Mouse (Mus musculus) central nervous system, embryonic 14 days (tissue): ENCODE data around the gene Abhd11. TPM values are rescaled to one million over a fixed set of nuclear protein-coding genes. Genes with fewer than 3 reads are reported as not detected.

Experiments used
- polyA plus RNA-seq: library from polyadenylated mRNA; depleted of rRNA; stranded (reverse); fragments of >200 nt; gene quantifications from 2 replicates; pipeline ENCODE4 v1.2.3, GENCODE M21; 2012; rRNA removed

The Abhd11 gene
- polyA plus RNA-seq, result 79.0 and 84.1 TPM in 2 replicates

DNA sequence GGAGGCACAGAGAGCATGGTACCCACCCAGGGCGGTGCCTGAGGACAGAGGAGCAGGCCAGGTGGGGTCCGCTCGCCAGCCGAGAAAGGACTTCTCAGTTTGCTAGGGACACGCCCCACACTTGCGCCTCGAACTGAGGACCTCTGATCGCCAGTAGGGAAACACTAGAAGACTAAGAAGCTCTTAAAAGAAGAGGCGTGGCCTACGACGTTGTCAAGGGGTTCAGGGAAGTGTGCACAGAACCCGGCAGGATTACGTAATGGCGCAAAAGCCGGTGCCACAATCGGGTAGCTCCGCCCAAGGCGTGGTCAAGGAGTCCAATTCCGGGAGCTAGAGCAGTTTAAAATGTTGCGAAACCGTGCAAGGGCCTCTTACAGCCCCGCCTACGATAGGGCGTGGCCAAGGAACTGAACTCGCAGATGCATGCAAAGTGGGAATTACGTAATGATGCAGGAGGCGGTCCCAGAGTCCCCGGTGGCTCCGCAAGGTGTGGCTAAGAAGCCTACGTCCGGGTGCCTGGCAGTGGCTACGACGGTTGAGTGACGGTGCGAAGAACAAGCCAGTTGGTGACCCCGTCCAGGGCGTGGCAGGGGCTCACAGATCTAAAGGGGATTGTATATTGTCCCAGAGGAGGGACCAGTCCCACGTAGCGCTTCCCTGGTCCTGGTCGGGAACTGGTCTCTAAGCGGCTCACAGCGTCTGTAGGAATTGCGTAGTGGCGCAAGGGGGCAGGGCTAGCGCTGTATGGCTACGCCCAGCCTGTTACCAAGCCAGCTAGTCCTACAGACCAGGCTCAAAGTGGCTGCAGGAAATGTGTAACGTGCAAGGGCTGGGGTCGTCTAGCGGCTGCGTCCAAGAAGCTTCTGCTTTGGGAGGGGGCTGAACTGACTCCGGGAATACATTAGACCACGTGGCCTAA lies at the start of gene Abhd11:
Gene Abhd11, plus strand, starts transcription at position 482 of the 919 bp plus-strand sequence.

DNA sequence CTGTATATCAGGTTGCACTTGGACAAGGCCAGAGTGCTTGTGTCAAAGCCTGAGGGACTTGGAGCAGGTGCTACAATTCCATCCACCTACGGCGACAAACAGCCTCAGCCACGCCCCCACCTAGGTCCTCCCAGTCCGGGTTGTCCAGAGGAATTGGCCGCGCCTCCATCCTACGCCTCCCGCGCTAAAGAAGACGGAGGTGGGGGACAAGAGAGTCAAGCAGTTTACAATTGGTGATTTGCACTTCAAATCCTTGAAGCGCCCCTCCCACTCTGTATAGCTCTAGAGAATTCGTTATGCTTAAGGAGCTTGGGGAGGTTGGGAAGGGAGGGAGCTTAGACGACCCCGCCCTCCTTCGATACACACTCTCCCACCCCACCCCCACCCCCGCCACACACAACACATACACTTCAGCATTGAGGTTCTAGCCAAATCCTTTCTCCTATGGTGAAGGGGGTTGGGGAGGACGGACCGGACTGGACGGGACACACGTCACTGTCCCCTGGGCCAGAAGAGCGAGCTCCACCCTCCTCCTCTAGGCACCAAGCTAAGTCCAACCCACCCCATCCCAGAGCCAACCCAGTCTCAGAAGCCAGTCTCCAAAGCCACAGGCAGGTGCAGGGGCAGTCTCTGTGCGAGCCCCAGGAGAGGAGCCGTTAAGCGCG lies 23.2 kb upstream of the Abhd11 start, which contains the start of gene Cldn3:
Gene Cldn3, plus strand, starts transcription at position 582 of the 665 bp plus-strand sequence.

DNA sequence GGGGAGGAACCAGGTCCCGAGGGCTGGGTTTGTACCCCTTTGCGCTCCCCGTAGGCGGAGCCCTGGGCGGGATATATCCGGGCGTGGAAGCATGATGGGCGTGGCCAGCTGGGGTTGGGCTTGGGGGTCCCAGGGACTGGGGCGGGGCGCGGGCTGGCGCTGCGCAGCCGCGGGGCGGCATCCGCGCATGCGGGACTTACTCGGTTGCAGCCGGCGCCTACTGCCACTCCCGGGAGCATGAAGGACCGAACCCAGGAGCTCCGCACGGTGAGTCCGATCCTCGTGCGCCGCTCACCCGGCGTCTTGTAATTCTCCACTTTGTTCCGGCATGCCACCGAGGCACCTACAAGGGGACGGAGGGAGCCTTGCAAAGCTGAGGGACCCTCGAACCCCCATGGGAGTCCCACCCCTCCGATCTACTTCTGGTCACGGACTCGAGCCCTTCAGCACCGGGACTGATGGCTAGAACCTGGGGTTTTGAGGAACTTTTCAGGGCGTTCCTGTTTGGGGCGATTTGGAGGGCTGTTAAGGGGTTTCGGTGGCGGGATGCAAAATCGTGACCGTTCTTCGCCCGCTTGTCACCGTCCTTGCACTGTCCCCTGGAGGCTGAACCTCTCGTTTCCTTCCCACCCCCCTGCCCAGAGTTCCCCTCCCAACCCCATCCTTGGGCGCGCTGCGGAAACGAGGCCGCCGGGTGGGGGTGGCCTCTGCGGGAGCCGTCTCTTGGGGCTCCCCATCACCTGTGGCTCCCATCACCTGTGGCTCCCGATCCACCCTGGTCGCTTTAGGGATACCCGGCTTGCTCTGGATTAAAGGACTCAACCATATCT lies 14.6 kb downstream of the Abhd11 start, which contains the start of gene Stx1a:
Gene Stx1a, plus strand, starts transcription at position 139 of the 830 bp plus-strand sequence.

Other genes with a start within 250 kb of the Abhd11 start
- gene Tmem270, start 102.4 kb upstream of the Abhd11 start, polyA plus RNA-seq, result not detected in 2 replicates
- 0.18 and 0.26 TPM in 2 replicates for gene Cldn13, start 93.6 kb upstream of the Abhd11 start, polyA plus RNA-seq
- 8.2 and 8.5 TPM in 2 replicates for gene Mettl27, start 76.8 kb upstream of the Abhd11 start, polyA plus RNA-seq
- gene Cldn4, start 62.2 kb upstream of the Abhd11 start, polyA plus RNA-seq, result 0.41 and 6.9 TPM in 2 replicates
- gene Cldn3, start 22.9 kb upstream of the Abhd11 start, polyA plus RNA-seq, result 3.4 and 6.5 TPM in 2 replicates
- 112 and 136 TPM in 2 replicates for gene Stx1a, start 14.3 kb downstream of the Abhd11 start, polyA plus RNA-seq
- gene Dnajc30, start 55.0 kb downstream of the Abhd11 start, polyA plus RNA-seq, result 28.5 and 29.5 TPM in 2 replicates
- gene Bud23, start 55.8 kb downstream of the Abhd11 start, polyA plus RNA-seq, result 107 and 110 TPM in 2 replicates
- 56.5 and 60.2 TPM in 2 replicates for gene Vps37d, start 69.1 kb downstream of the Abhd11 start, polyA plus RNA-seq
- 1.9 and 2.4 TPM in 2 replicates for gene Mlxipl, start 80.7 kb downstream of the Abhd11 start, polyA plus RNA-seq
- gene Tbl2, start 140.5 kb downstream of the Abhd11 start, polyA plus RNA-seq, result 13.2 and 14.3 TPM in 2 replicates
- gene Bcl7b, start 159.1 kb downstream of the Abhd11 start, polyA plus RNA-seq, result 23.7 and 26.0 TPM in 2 replicates
- 71.9 and 76.5 TPM in 2 replicates for gene Baz1b, start 178.1 kb downstream of the Abhd11 start, polyA plus RNA-seq
- 18.2 and 21.5 TPM in 2 replicates for gene Fzd9, start 242.1 kb downstream of the Abhd11 start, polyA plus RNA-seq